Mouse (Mus musculus): Measurements from ENCODE around the gene Cers6.

- TF ChIP-seq POLR2A (IDR thresholded peaks at IDR 0.05; ENCODE audit: control insufficient read depth, extremely low read depth, insufficient read depth, low read length, poor library complexity), result no peak
- no peak for TF ChIP-seq CTCF (IDR thresholded peaks at IDR 0.05; ENCODE audit: borderline replicate concordance, control insufficient read depth, extremely low read depth, insufficient read depth, low read length, poor library complexity)
These were observed 187.9 kb downstream of the Cers6 start for GRCm38 (mm10) chr2:69049179-69049578.
